Mouse (Mus musculus) kidney, embryonic 14.5 days (tissue): ENCODE measurements around the gene Fam19a5. TPM values are rescaled to one million over a fixed set of nuclear protein-coding genes. Genes with fewer than 3 reads are reported as not detected.
A peak's percentile ranks its signal among the peaks of the same experiment; 100 is the strongest.

Experiments used
- ATAC-seq: fragments of 200-750 bp; cut with Nextera tagmentation; 2 replicates; pipeline ENCODE4 v1.8.0; 2017; ENCODE audit warnings: moderate number of reproducible peaks, mild to moderate bottlenecking, moderate TSS enrichment, moderate library complexity; ENCODE audit not compliant: low FRiP score, low TSS enrichment
- H3K27ac ChIP-seq: fragments of 300-500 bp; sonication (generic); 2 replicates; pipeline ENCODE4 v1.5.1; 2014; ENCODE audit warnings: low read depth, mild to moderate bottlenecking, low read length, moderate library complexity, mixed read lengths
- H3K27me3 ChIP-seq: fragments of 300-500 bp; sonication (generic); 2 replicates; pipeline ENCODE4 v1.6.1; 2014; ENCODE audit warnings: mild to moderate bottlenecking, low read length; ENCODE audit not compliant: control insufficient read depth, insufficient read depth
- H3K36me3 ChIP-seq: fragments of 300-500 bp; sonication (generic); 2 replicates; pipeline ENCODE4 v1.6.1; 2014; ENCODE audit warnings: low read length, mixed read lengths; ENCODE audit not compliant: control insufficient read depth, insufficient read depth
- H3K4me1 ChIP-seq: fragments of 300-500 bp; sonication (generic); 2 replicates; pipeline ENCODE4 v1.6.1; 2014; ENCODE audit warnings: low read length, mixed read lengths; ENCODE audit not compliant: control insufficient read depth, insufficient read depth
- H3K4me2 ChIP-seq: fragments of 300-500 bp; sonication (generic); replicated peaks from 2 replicates; pipeline ENCODE4 v1.6.1; 2014; ENCODE audit warnings: low read depth, mild to moderate bottlenecking, low read length
- H3K4me3 ChIP-seq: fragments of 300-500 bp; sonication (generic); 2 replicates; pipeline ENCODE4 v1.5.1; 2014; ENCODE audit warnings: mild to moderate bottlenecking, low read length
- H3K9ac ChIP-seq: fragments of 300-500 bp; sonication (generic); 2 replicates; pipeline ENCODE4 v1.6.1; 2014; ENCODE audit warnings: low read depth, mild to moderate bottlenecking, low read length, moderate library complexity
- H3K9me3 ChIP-seq: fragments of 300-500 bp; sonication (generic); 2 replicates; pipeline ENCODE4 v1.6.1; 2016; ENCODE audit warnings: low read length; ENCODE audit not compliant: control insufficient read depth
- WGBS: fragments of 180-500 bp; shearing (Covaris S2); extraction: QIAGEN DNeasy Blood & Tissue Kit; methylation state at CpG from one replicate; pipeline ENCODE4 v1.1.7; 2014; 5-methylcytosine and 5-hydroxymethylcytosine counted together
- polyA plus RNA-seq: library from polyadenylated mRNA; unstranded; fragments of >200 nt; fragmentation: Nextera tagmentation; extraction: Ambion mirVana; gene quantifications from 2 replicates; pipeline ENCODE4 v1.2.1, GENCODE M21; 2014

The Fam19a5 gene
- polyA plus RNA-seq: 4.9 and 6.5 TPM in 2 replicates

- WGBS: 2% methylated on average over 33 of the region's 67 CpGs
- H3K27me3 ChIP-seq: peaks cover 57% of the 10 kb centered on the region
- peak; percentile 83 for ATAC-seq
Measured at GRCm38 (mm10) chr15:87543599-87544338, at the start of gene Fam19a5. TSS of gene Fam19a5 (plus strand) at chr15:87544299.

DNA sequence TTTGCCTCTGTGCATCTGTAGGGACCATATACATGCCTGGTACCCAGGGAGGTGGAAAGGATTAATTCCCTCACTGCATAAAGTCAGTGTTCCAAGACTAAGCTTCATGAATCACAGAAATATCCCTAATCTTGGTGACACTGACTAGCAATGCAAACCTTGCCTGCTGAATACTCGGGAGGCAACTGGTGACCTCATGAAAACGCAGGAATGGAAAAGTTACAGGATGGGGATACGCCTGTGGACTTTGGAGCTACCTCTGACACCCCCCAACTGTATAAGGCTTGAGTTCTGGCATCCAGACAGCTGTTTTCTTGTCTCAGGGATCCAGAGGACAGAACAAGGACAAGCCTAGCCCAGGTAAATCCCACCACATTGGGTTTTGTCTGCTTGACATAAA is 42.4 kb upstream of the Fam19a5 start:
- Histone ChIP-seq H3K9ac (no peak overlapping the region), H3K4me2 (no peak overlapping the region), H3K36me3 (no peaks in the 10 kb centered on the region), H3K4me3 (no peak overlapping the region), H3K27ac (no peak overlapping the region), H3K4me1 (no peaks in the 10 kb centered on the region), H3K27me3 (no peaks in the 10 kb centered on the region), H3K9me3 (no peaks in the 10 kb centered on the region)
- WGBS: 76% methylated on average over 3 of the region's 3 CpGs
- no peak for ATAC-seq

More at GRCm38 (mm10) chr15:87543599-87544338, at the start of gene Fam19a5:
- H3K9ac ChIP-seq: peak within 1 kb of the TSS; percentile 55
- H3K9me3 ChIP-seq: no peaks in the 10 kb centered on the region
- H3K36me3 ChIP-seq: no peaks in the 10 kb centered on the region
- H3K4me3 ChIP-seq: peak within 1 kb of the TSS; percentile 54
- no peaks in the 10 kb centered on the region for H3K4me1 ChIP-seq
- H3K4me2 ChIP-seq: peak within 1 kb of the TSS; percentile 91
- H3K27ac ChIP-seq: no peak within 1 kb of the TSS

GRCm38 (mm10) chr15:87507349-87507748 is 36.8 kb upstream of the Fam19a5 start:
- Histone ChIP-seq H3K4me1 (no peaks in the 10 kb centered on the region), H3K9ac (no peak overlapping the region), H3K4me3 (no peak overlapping the region), H3K27me3 (no peaks in the 10 kb centered on the region), H3K4me2 (no peak overlapping the region), H3K27ac (no peak overlapping the region), H3K36me3 (no peaks in the 10 kb centered on the region), H3K9me3 (no peaks in the 10 kb centered on the region)
- ATAC-seq: no peak
- 75% methylated on average over 3 of the region's 3 CpGs for WGBS

DNA sequence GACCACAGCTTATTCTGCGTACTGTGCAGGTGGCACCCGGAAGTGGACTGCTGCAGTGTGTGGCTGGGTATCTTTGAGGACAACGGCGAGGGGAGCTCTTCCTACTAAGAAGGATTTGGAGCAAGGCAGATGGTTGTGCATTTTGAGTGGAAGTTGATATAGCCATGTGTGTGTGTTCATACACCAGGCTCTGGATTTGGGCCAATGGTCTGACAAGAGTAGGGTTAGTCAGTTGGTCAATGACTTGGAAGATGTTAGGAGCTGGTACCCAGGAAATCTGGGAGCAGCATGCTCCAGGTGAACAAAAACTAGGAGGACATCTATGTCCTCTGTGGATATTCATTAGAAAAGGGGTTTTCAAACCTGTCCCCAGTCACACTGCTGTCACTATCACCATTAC is 33.2 kb upstream of the Fam19a5 start:
- no peaks in the 10 kb centered on the region for H3K9me3 ChIP-seq
- 89% methylated on average over 4 of the region's 4 CpGs for WGBS
- no peaks in the 10 kb centered on the region for H3K4me1 ChIP-seq
- no peak for ATAC-seq
- no peak overlapping the region for H3K9ac ChIP-seq
- no peak overlapping the region for H3K27ac ChIP-seq
- no peak overlapping the region for H3K4me3 ChIP-seq
- no peaks in the 10 kb centered on the region for H3K27me3 ChIP-seq
- H3K36me3 ChIP-seq: no peaks in the 10 kb centered on the region
- H3K4me2 ChIP-seq: no peak overlapping the region

- Histone ChIP-seq H3K4me1 (no peaks in the 10 kb centered on the region), H3K27me3 (no peaks in the 10 kb centered on the region), H3K4me3 (no peak overlapping the region), H3K4me2 (no peak overlapping the region), H3K9me3 (no peaks in the 10 kb centered on the region), H3K27ac (no peak overlapping the region), H3K36me3 (no peaks in the 10 kb centered on the region), H3K9ac (no peak overlapping the region)
- ATAC-seq: no peak
Measured at GRCm38 (mm10) chr15:87518161-87518560, 25.9 kb upstream of the Fam19a5 start.

- no peak overlapping the region for H3K9ac ChIP-seq
- no peak overlapping the region for H3K4me3 ChIP-seq
- no peak overlapping the region for H3K4me2 ChIP-seq
- WGBS: 82% methylated on average over 4 of the region's 4 CpGs
- no peaks in the 10 kb centered on the region for H3K36me3 ChIP-seq
- no peak overlapping the region for H3K27ac ChIP-seq
- no peaks in the 10 kb centered on the region for H3K27me3 ChIP-seq
- no peak for ATAC-seq
- no peaks in the 10 kb centered on the region for H3K4me1 ChIP-seq
- no peaks in the 10 kb centered on the region for H3K9me3 ChIP-seq
Measured at GRCm38 (mm10) chr15:87529271-87529670, 14.8 kb upstream of the Fam19a5 start.

DNA sequence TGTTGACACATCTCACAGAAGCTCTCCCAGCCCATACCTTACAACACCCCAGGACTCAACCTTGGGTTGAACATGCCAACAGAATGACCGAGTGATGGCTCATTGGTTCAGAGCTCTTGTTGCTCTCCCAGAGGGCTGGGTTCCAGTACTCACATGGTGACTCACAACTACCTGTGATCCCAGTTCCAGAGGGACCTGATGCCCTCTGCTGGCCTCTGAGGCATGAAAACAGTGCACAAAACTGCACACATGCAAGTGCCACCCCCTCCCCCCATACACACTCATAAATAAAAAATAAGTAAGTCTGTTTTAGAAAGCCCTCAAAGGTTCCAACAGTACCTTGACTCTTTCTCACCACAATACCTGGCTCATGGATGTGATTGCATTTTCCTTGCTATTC is 2.4 kb upstream of the Fam19a5 start:
- H3K4me2 ChIP-seq: no peak overlapping the region
- WGBS: 58% methylated on average over 1 of the region's 1 CpGs
- H3K27me3 ChIP-seq: peaks cover 39% of the 10 kb centered on the region

DNA sequence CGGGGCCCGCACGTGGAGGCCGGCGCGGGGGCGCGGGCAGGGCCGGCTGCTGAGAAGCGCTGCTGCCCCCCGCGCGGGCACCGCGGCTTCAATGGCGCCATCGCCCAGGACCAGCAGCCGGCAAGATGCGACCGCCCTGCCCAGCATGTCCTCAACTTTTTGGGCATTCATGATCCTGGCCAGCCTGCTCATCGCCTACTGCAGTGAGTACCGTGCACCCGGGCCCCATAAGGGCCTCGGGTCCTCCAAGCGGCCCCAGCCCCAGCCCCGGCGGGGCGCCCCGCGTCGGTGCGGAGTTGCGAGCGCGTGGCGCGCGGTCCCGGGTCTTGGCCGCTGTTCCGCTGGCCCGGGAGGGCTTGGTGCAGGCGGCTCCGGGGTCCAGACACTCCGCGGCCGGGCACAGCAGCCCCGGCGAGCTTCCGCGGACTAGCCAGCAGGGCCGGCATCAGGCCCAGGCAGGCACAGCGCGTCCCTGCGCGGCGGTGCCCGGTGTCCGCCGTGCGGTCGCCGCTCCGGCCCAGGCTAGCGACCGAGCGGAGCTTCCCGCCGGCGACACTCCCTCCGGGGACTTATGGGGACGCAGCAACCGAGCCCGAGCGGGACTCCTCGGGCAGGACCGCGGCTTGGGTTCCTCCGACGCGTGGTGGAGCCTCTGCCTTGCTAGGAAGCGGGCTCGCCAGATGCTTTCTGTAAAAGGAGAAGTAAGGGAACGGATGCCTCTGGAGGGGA is 466 bp downstream of the Fam19a5 start:
- Histone ChIP-seq H3K27me3 (peaks cover 65% of the 10 kb centered on the region), H3K9ac (peak overlapping the region; percentile 55), H3K4me2 (peak overlapping the region; percentile 91), H3K4me1 (no peaks in the 10 kb centered on the region), H3K36me3 (no peaks in the 10 kb centered on the region), H3K4me3 (peak overlapping the region; percentile 54), H3K9me3 (no peaks in the 10 kb centered on the region), H3K27ac (no peak overlapping the region)
- WGBS: under 1% methylated on average over 77 of the region's 84 CpGs
- peak; percentile 81 for ATAC-seq

More for the DNA sequence above, 2.4 kb upstream of the Fam19a5 start:
- Histone ChIP-seq H3K27ac (no peak overlapping the region), H3K9me3 (no peaks in the 10 kb centered on the region), H3K36me3 (no peaks in the 10 kb centered on the region), H3K9ac (no peak overlapping the region), H3K4me1 (no peaks in the 10 kb centered on the region), H3K4me3 (no peak overlapping the region)
- no peak for ATAC-seq

GRCm38 (mm10) chr15:87545130-87545642 is 1.1 kb downstream of the Fam19a5 start:
- no peaks in the 10 kb centered on the region for H3K36me3 ChIP-seq
- H3K4me3 ChIP-seq: peak overlapping the region; percentile 54
- peak overlapping the region; percentile 55; the same call in 1 of the 2 replicates for H3K9ac ChIP-seq
- ATAC-seq: peak; percentile 6; the same call in 1 of the 2 replicates
- H3K4me2 ChIP-seq: peak overlapping the region; percentile 91
- no peak overlapping the region for H3K27ac ChIP-seq
- H3K9me3 ChIP-seq: no peaks in the 10 kb centered on the region
- peaks cover 66% of the 10 kb centered on the region for H3K27me3 ChIP-seq
- H3K4me1 ChIP-seq: no peaks in the 10 kb centered on the region
- 8% methylated on average over 18 of the region's 18 CpGs for WGBS
